Mouse (Mus musculus) spleen, embryonic (tissue): ENCODE results near the gene Adprm.

ENCODE experiments used
- CTCF ChIA-PET: fragments of 350-600 bp; sonication (Branson Sonifier 250); formaldehyde crosslinking; loops from one replicate; lab custom pipeline; 2022; lab: Charles Lee

Gene Adprm

DNA sequence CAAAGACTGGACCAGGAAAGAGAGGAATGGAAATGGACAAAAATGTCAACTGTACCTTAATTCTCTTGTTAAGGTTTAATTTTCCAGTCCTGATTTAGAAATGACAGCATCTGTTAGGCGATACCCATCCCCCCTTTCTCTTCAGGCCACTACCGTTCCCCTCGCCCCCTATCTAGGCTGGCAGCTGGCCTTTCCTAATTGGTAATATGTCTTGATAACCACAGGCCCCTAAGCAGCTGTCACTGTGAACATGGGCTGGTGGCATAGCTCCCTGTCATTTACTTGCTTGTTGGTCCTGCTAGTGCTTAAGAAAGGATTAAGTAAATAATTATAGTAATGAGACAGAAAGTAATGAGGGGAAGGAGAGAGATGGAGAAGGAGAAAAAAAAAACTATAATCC, 25.0 kb upstream of the Adprm start:
- CTCF ChIA-PET = no interaction called here

DNA sequence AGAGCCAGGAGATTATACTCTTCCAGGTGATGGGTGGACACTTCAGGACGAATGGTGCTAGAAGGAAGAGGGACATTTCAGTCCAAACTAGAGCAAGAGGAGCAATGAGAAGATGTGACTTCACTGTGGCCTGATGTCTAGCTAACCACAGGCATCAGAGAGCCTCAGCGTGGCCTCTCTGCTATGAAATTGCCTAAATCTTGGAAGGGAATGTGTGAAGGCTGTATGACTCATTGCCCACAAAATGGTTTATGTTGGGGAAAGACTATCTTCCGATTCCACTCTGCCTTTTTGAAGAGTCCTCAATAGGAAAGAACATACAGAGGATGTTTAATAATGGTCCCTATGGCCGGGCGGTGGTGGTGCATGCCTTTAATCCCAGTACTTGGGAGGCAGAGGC, 24.4 kb upstream of the Adprm start:
- CTCF ChIA-PET = no interaction called here

DNA sequence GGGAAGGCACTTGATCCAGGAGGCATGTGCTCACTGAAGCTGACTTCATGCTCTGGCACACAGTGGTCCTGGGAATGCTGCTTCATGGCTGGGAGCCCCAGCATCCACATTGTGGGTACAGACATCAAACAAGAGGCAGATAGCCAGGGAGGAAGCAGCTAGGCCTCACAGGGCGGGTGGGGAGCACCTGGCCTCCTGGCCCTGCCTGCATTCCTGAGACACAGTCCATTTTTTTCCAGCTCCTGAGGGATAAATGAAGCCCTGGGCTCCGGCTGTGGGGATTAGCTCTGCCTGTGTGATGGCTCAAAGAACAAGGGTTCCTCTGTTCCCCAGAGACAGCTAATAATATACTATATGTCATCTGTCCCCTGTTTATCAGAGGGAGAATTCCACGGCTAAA, 22.6 kb upstream of the Adprm start:
- CTCF ChIA-PET = no interaction called here

DNA sequence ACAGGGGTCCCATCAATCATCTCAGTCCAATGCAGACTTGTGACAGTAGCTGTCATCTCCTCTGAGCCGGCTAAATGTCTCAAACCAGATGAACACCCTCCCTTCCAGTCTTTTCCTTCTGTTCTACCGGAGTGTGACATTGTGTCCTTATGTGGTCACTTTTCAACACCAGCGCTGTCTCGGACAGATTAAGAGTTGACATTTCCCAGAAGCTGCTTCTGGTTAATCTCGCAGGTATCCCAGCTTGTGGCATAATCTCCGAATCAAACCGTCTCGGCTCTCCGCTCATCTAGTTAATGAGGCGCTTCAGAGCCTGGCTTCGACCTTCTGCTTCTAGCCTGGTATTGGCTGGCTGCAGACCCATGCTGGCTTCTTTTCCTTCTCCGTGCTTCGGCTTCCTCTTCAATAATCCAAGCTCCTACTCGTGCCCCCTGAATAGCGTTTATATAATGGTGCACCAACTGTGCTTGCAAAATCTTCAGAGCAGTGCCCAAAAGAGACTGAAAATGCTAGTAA, 20.3 kb upstream of the Adprm start:
- CTCF ChIA-PET = no interaction called here

DNA sequence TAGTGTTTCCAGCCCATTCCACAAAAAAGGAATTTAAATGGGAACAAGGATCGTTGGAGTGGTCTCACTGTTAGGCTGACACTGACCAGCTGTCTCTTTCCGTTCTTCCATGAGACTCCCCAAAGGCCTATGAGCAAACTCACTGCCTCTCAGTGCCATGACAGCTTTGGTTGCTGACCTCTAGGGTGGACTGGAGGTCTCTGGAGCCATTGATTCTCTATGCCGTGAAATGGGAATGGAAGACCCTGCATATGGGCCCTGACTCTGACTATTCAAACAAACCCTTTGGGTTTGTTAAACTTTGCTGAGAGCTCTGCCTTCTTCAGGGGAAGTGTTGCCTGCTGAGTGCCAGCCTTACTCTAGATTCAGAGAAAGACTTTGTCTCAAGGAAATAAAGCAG, 15.3 kb upstream of the Adprm start:
- CTCF ChIA-PET = no interaction called here

DNA sequence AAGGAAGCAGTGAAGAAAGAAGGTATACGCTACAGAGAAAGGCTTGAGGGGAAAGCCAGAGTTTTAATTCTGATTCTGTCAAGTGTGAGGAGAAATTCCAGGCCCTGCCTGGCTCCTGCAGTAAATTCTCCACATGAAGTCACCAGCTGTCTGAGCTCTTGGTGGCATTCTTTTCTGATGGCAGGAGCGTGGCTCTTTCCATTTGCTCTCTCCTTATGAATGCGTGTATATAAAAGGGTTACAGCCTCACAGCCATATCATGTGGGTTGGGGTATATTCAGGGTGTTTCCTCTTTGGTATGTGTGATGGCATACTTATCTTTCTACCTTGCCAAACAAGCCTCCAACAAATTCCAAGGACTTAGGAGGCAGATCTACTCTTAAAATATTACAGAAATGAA, 10.3 kb upstream of the Adprm start:
- CTCF ChIA-PET = no interaction called here

DNA sequence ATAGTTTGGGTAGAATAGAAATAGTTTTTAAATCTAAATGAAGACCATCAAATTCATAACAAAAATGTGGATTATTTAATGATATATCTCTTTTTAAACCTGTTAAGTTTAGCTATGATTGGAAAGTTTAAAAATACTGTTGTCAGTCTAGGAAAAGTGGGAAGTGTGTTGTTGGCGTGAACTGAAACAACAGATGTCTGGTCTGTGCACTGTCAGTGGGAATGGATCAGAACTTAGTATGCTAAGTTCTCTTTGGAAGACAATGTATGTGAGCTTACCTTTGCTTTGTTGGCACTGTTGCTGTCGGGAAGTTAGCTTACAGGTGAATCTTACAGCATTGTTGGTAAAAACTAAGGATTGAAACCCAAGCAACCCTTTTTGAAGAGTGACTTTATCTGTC, 8.9 kb upstream of the Adprm start:
- CTCF ChIA-PET = no interaction called here

DNA sequence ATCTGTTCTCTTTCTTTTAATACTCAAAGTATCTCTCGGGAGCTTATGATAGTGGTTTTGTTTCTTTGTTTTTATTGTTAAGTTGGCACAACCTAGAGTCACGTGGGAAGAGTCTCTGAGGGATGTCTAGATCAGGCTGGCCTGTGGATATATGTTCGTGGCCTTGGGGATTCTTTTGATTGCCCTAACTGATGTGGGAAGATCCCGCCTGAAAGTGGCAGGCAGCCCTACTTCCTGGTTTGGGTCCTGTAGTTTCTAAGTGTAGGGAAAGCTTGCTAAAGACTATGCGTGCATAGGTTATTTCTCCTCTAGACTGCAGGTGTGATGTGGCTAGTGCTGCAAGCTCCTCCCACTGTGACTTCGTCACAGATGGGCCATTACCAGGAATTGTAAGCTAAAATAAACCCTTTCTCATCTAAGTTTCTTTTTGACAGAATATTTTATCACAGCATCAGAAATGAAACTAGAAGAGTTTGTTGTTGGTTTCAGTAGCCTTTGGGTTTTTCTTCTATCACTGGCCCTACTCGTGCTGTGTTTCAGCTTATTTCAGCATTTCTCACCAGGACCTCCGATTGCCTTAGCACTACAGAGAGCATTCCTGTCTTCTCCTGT, 2.5 kb upstream of the Adprm start:
- CTCF ChIA-PET = interaction anchor here (0.7 kb wide), 1 partner anchor 57 kb away, joined by 3 read pairs; no protein-coding TSS in a partner anchor

DNA sequence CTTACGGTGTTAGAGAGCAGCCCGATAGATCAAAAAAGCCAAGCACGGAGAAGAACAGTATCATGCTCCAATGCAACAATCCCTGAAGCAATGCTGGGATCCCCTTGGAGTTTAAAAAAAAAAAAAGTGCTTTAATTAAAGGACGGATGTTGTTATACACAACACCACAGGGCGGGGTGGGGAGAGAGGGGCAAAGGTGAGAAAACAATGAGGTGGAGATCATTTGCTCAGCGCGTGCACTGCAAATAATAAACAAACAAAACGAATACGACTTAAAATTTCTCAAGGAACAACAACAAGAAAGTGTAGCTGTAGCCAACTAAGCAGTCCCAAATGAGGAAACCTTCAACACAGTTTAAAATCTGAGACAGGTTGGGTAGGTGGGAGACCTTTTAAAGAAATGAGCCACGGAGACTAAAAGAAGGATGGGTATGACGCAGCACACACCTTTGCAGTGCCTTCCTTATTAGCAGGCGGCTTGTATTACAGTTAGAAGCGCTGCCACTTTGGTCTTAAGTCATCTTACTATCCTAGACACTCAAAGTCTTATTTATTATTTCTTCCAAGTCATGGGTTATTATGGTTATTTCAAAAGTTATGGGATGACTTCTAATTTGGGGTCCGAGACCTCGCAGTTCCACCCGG, 596 bp downstream of the Adprm start:
- CTCF ChIA-PET = interaction anchor here (1.0 kb wide), 1 partner anchor 28 kb away, joined by 3 read pairs; no protein-coding TSS in a partner anchor

DNA sequence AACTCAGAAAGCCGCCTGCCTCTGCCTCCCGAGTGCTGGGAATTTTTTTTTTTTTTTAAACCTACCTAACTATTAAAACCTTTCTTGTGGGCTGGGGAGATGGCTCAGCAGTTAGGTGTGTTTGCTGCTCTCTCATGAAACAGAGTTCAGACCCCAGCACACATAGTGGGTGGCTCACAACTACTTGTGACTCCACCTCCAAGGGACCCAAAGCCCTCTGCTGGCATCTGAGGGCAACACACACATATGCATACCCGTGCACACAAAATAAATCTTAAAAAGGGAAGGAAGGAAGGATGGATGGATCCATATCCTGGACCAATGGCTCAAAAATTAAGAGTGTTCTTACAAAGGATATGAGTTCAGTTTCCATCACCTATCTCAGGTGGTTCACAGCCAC, 3.1 kb downstream of the Adprm start:
- CTCF ChIA-PET = no interaction called here

DNA sequence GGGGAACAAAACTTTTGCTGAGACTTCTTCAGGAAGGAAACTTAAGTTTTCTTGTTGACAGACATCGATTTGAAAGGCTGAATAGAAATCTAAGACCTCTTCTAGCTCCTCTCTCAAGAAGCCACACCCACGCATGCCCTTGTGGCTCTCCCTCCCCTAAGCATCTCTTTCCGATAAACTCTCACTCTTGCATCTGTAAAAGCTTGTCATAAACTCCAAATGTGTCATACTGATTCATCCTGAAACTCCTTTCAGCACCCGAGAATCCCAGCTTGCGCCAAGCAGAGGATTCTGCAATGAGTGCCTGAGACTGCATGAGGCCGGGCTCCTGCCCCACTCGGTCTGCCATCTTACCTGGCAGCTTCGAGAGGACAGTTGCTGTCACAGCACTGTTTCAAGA, 3.9 kb downstream of the Adprm start:
- CTCF ChIA-PET = no interaction called here

DNA sequence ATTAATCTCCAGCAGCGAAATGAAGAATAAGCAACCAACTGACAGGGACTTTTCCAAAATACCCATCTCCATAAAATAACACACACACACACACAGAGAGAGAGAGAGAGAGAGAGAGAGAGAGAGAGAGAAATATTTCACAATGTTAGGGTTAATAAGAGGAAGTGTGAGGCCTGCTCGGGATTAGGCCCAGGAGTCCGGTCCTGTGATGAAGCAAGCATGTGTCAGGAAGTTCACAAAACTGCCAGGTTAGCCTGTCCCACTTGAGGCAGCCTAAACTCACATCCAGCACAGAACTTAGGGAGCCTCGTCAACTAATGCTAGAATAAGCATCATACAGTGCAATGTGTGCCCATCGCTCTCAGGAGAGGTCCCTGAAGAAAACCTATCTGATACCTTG, 5.2 kb downstream of the Adprm start:
- CTCF ChIA-PET = no interaction called here

DNA sequence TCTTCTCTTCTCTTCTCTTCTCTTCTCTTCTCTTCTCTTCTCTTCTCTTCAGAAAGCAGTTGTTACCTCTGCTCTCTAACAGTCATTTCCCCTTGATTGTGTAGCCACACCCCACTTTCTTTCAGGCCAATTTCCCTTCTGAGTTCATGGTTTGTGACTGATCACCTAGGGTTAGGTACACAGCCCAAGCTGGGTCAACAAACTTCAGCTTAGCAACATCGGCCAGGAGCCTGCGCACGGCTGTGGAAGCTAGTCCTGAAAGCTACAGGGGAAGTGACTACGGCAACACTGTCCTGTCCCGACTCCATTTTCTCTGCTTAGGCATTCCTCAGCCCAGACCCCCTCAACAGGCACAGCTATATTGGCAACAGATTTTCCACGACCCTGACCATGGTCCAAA, 7.4 kb downstream of the Adprm start:
- CTCF ChIA-PET = no interaction called here

DNA sequence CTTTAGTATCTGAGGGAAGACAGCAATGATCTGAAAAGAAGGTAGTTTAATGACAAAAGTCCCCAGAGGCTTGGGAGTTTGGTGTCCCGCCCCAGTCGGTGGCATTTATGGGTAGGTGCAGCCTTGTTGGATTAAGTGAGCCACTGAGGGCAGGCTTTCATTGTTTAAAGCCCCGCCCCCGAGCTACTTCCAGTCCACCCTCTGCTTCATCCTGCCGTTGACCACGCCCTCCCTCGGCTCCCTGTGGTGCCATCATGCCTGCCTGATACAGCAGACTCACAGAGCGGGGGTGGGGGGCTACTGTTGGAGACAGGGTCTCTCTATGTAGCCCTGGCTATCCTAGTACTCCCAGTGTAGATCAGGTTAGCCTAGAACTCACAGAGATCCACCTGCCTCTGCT, 9.4 kb downstream of the Adprm start:
- CTCF ChIA-PET = no interaction called here

DNA sequence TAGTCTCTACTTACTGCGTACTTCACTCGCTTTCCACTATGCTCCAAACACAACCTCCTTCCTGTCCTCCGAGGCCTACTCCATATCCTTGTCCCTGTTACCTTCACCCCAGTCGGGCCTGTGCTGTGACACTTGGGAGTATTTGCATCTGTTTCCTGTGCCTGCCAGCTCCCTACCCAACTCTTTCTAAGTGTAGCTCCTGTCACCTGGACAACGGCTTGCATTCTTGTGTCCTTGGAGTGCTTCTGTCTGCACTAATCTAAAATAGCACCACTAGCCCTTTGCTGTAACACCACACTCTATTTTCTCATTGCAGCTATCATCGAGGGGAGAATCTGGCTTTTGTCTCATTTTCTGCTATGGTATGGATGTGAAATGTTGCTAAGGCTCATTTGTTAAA, 11.9 kb downstream of the Adprm start:
- CTCF ChIA-PET = no interaction called here

DNA sequence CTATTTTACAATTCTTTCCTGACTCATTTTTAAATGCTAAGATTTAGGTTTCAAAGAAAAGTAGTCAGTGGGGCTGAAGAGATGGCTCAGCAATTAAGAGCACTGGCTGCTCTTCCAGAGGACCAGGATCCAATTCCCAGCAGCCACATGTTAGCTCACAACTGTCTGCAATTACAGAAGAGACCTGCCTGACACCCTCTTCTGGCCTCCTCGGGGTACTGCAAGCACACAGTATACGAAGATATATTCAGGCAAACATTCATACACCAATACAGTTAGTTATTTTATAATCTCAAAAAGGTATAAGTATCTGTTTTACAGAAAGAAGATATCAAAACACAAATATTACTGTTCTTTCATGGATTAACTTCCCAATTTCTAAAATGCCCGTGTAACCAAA, 12.6 kb downstream of the Adprm start:
- CTCF ChIA-PET = no interaction called here

DNA sequence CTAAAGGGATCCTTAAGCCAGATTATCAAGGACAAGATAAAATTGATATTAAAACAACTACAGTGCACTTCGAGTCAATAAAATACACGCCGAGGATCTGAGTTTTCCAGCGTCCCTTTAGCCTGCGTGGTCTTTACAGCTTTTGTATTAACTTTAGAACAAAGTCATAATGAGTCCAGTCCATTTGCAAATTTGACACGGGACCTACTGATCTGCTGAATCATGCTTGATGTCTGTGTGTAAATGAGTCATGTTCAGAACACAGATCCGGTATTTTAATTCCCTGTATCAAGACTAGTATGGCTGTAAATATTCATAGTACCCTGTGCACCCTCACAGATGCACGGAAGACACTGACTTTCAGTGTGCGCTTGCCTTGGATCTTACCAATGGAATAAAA, 15.5 kb downstream of the Adprm start:
- CTCF ChIA-PET = no interaction called here

DNA sequence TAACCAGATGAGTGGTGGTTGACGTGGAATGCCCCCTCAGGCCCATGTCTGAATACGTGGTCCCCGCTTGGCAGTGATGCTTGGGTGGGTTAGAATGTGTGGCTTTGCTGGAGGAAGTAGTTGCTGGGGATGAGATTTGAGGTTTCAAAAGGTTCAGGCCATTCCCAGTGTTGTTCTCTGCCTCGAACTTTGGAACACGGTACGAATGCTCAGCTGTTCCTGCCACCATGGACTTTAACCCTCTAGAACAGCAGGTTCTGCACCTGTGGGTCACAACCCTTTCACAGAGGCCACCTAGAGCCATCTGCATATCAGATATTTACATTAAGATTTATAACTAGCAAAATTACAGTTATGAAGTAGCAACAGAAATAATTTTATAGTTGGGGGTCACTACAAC, 16.2 kb downstream of the Adprm start:
- CTCF ChIA-PET = interaction anchor here (0.6 kb wide), 1 partner anchor 13 kb away, joined by 3 read pairs; no protein-coding TSS in a partner anchor

DNA sequence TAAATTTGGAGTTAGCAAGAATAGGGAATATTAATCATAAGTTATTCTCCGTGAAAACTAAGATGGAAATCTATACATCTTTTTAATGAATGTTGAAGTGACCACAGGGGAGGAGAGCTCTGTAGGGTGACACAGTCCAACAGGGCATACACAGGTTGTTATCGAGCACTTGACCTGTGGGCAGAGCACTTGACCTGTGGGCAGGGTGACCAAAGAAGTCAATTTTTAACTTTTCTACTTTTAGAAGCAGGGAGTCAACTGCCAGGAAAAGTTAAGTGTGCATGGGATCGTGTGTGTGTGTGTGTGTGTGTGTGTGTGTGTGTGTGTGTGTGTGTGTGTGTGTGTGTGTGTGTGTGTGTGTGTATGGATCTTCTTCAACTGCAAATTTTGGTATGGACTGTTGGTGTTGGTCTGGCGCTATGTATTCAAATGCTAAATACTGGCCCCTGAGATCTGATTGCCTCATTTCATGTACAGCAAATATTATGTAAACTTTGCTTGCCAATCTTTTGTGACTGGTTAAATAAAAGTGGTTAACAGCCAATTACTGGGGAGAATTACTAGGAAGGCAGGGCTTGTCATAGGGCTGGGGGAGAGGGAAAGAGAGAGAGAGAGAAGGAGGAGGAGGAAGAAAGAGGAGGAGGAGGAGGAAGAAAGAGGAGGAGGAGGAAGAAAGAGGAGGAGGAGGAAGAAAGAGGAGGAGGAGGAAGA, 17.5 kb downstream of the Adprm start:
- CTCF ChIA-PET = interaction anchor here (1.2 kb wide), 1 partner anchor 51 kb away, joined by 3 read pairs; no protein-coding TSS in a partner anchor

DNA sequence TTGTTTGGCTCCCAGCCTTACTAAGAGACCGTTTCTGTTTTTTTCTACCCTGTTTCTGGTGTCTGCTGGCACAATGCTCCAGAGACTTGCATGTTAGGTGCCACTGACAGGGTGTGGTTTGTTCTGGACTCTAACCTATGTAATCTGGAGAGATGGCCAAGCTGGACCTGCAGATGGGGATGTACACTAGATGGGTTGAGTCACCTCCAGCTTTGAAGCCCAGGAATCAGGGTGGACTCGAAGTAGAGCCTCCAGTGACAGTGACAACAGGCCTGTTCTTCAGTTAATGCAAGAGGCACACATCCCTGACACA, 20.8 kb downstream of the Adprm start:
- CTCF ChIA-PET = no interaction called here

DNA sequence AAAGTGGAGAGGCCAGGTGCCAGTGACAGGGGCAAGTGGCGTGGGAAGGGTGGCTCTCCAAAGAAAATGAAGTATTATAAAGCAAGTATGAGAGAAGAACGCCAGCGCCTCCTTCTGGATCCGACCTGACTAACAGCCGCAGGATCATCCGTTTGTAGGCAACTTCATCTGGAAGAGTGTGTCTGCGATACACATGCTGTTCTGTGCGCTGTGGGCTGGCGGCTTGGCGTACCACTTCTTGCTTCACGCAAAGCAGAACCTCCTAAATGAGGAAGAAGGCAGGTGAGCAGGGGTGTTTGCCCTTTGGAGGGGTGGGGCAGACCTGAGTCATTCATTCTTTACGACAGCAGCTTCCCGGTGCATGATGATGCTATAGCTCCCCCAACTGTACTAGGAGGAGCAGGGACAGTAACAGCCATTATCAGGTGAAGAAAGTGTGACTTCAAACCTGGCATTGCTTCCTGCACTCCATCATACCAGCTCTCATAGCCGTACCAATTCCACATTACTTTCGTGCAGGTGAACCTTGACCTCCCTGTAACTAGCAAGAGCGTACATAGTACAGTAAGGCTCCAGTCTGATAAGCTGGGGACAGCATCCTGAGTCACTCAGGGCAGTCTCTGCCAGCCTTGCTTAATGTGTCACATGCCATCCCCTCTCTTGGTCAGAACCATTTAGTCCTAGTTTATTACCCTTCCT, 21.3 kb downstream of the Adprm start:
- CTCF ChIA-PET = no interaction called here

DNA sequence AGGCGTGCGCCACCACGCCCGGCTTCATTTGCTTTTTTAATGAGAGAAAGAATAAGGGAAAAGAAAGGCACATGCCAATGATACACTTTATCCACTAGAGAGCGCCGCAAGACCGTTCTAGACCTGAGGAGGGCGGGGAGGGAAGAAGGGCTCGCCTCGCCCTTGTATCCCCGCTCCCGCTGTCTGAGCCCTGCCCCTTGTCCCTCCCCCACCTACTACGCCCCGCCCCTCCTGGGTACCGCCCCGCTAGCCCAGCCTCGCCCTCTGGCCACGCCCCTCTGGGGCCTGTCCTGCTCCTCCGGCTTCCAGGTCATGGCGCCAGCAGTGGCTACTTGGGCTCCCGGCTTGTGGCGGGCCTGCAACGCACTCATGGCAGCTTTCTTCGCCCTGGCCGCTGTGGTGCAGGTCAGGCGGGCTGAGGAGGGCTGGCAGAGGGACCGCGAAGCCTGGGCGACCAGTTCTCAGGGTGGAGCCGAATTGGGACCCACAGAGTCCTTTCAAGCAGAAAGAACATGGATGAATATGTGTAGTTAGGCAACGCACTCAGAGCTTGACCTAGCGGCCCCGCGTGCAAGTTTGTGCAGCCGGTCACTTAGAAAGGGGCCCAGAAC, 27.4 kb downstream of the Adprm start, which contains the start of gene Tmem220:
Gene Tmem220 (plus strand): TSS at position 288 of the 611 bp plus-strand sequence.
- CTCF ChIA-PET = interaction anchor here (0.6 to 1.1 kb wide), 3 partner anchors 19 to 74 kb away, joined by 3 to 5 read pairs (median 3); partner anchors contain the start of genes Adprm and Sco1
